In the genomic region with DNA sequence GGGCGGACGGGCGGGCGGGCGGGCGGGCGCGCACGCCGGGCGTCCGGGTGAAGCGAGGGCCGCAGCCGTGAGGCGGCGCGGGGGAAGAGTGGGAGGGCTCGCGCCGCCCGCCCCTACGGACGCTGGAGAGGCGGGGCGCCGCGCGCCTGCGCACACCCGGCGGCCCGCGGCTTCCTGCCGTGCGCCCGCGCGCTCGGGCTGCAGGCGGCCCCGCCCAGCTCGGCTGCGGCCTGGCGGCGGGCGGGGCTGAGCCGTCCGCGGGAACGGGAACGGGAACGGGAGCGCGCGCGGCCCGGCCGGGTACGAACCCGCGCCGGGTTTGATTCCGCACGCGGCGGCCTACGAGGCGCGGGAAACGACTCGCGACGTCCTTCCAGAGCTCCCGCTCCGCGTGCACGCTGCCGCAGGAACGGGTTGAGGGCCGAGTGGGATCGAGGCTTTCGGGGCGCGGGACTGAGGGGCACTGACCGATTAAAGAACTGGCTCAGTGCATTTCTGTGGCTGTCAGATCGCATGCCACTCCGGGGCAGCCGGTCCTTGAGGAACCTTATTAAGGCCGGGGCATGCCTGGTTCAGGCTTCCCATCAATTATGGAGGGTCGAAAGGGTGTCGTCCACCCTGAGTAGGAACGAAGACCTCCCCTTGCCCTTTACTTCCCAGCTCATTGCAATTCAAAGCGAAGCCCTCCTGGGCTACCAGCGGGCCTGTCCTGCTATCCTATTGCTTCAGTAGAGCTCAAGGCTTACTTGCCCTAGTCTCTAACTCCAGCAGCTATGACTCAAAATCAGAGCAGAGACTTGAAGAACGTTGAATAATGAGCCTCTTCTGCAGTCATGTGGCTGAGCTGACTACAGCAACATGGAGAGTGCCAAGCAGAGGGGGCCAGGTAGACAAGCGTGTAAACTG, we compare ENCODE assay signal across 8 mouse cellular contexts. TPM values are rescaled to one million over a fixed set of nuclear protein-coding genes. Genes with fewer than 3 reads are reported as not detected.
A peak's percentile ranks its signal among the peaks of the same experiment; 100 is the strongest.
DNase-seq lines count a peak whose midpoint lies in the region; ATAC-seq lines count a peak whose summit lies in the region.

No protein-coding gene starts in this region.

- WGBS in embryonic facial prominence, embryonic 10.5 days, result 3% methylated on average over 96 of the region's 97 CpGs
- under 1% methylated on average over 76 of the region's 97 CpGs for WGBS in limb, embryonic 12.5 days
- 1% methylated on average over 95 of the region's 97 CpGs for WGBS in midbrain, embryonic 14.5 days

- peak overlapping the region; percentile 93 for H3K9ac ChIP-seq in limb, embryonic 12.5 days (replicated peaks)
- H3K9ac ChIP-seq in midbrain, embryonic 14.5 days (replicated peaks; ENCODE audit: low read length), result peak overlapping the region; percentile 90

- ATAC-seq in limb, embryonic 12.5 days (ENCODE audit: insufficient number of reproducible peaks, insufficient read depth, low FRiP score, low TSS enrichment, low read depth), result peak; percentile 95
- peak; percentile 96 for ATAC-seq in midbrain, embryonic 14.5 days (ENCODE audit: low FRiP score, low TSS enrichment)

- peak overlapping the region; percentile 70 for H3K4me2 ChIP-seq in limb, embryonic 12.5 days
- H3K4me2 ChIP-seq in midbrain, embryonic 14.5 days (ENCODE audit: low read length), result peak overlapping the region; percentile 79

- H3K4me1 ChIP-seq in embryonic facial prominence, embryonic 10.5 days, result peaks cover 27% of the 10 kb centered on the region
- H3K4me1 ChIP-seq in limb, embryonic 12.5 days (replicated peaks), result peaks cover 12% of the 10 kb centered on the region
- H3K4me1 ChIP-seq in midbrain, embryonic 14.5 days (ENCODE audit: control insufficient read depth, insufficient read depth, low read length), result peaks cover 29% of the 10 kb centered on the region

- no peaks in the 10 kb centered on the region for H3K27me3 ChIP-seq in embryonic facial prominence, embryonic 10.5 days (replicated peaks; ENCODE audit: low read depth, poor library complexity, severe bottlenecking)
- H3K27me3 ChIP-seq in limb, embryonic 12.5 days, result no peaks in the 10 kb centered on the region
- H3K27me3 ChIP-seq in midbrain, embryonic 14.5 days (ENCODE audit: control insufficient read depth, insufficient read depth, low read length), result no peaks in the 10 kb centered on the region

- H3K4me3 ChIP-seq in embryonic facial prominence, embryonic 10.5 days, result peak overlapping the region; percentile 77
- peak overlapping the region; percentile 90 for H3K4me3 ChIP-seq in limb, embryonic 12.5 days (replicated peaks)
- peak overlapping the region; percentile 85 for H3K4me3 ChIP-seq in midbrain, embryonic 14.5 days (replicated peaks; ENCODE audit: low read depth, low read length)

- peak overlapping the region; percentile 95 for H3K27ac ChIP-seq in embryonic facial prominence, embryonic 10.5 days (replicated peaks)
- peak overlapping the region; percentile 96 for H3K27ac ChIP-seq in limb, embryonic 12.5 days
- H3K27ac ChIP-seq in midbrain, embryonic 14.5 days (replicated peaks; ENCODE audit: low read depth, low read length), result peak overlapping the region; percentile 98

- peaks cover 11% of the 10 kb centered on the region for H3K36me3 ChIP-seq in embryonic facial prominence, embryonic 10.5 days (replicated peaks)
- 0 out of 2 replicates have a peak, but pooled peaks cover 5% of the 10 kb centered on the region for H3K36me3 ChIP-seq in limb, embryonic 12.5 days
- no peaks in the 10 kb centered on the region for H3K36me3 ChIP-seq in midbrain, embryonic 14.5 days (ENCODE audit: control insufficient read depth, insufficient read depth, low read length)

- DNase-seq in urinary bladder, adult 18-20 months (ENCODE audit: low spot score in 2 of 2), result peak; percentile 58 to 64
- no peak for DNase-seq in urinary bladder, adult 2 months (ENCODE audit: low spot score)
- DNase-seq in embryonic facial prominence, embryonic 10.5 days (ENCODE audit: low spot score), result peak; percentile 88
- peak; percentile 98 for DNase-seq in heart, adult 11 months
- peak; percentile 70 for DNase-seq in kidney, adult 11 months
- peak; percentile 96 for DNase-seq in midbrain, embryonic 14.5 days
- DNase-seq in spleen, adult 18-20 months, result peak; percentile 71 to 75

- 0 out of 2 replicates have a peak, but pooled peaks cover 6% of the 10 kb centered on the region for H3K9me3 ChIP-seq in embryonic facial prominence, embryonic 10.5 days
- H3K9me3 ChIP-seq in limb, embryonic 12.5 days, result peaks cover 4% of the 10 kb centered on the region; the same call in 1 of the 2 replicates
- H3K9me3 ChIP-seq in midbrain, embryonic 14.5 days (ENCODE audit: control insufficient read depth, low read length), result no peaks in the 10 kb centered on the region

RNA-seq across cellular contexts. Expression of a gene that starts 0.6 kb away (rescaled TPM):
- 8.0 and 12.0 TPM in 2 replicates for polyA plus RNA-seq in urinary bladder, adult 2 months (2012; rRNA removed)
- polyA plus RNA-seq in embryonic facial prominence, embryonic 10.5 days (2016; fragmentation: Nextera tagmentation; extraction: Ambion mirVana), result 16.8 and 20.4 TPM in 2 replicates
- 20.3 and 23.5 TPM in 2 replicates for polyA plus RNA-seq in limb, embryonic 12.5 days (2016; fragmentation: Nextera tagmentation; extraction: Ambion mirVana)
- 50.5 and 60.3 TPM in 2 replicates for polyA plus RNA-seq in midbrain, embryonic 14.5 days (2014; fragmentation: Nextera tagmentation; extraction: Ambion mirVana)
